Mouse (Mus musculus) stomach, postnatal 0 days (tissue): ENCODE results near the gene Gpr107. TPM values are rescaled to one million over a fixed set of nuclear protein-coding genes. Genes with fewer than 3 reads are reported as not detected.

ENCODE experiments used
- ATAC-seq: fragments of 200-750 bp; cut with Nextera tagmentation; 2 replicates; pipeline ENCODE4 v1.8.0; 2017; ENCODE audit not compliant: low FRiP score, low TSS enrichment
- DNase-seq: peaks from one replicate; pipeline ENCODE4 v3.0.0-alpha.2; 2016; ENCODE audit warnings: low spot score
- H3K27ac ChIP-seq: fragments of 300-500 bp; sonication (generic); replicated peaks from 2 replicates; pipeline ENCODE4 v1.5.1; 2014; ENCODE audit warnings: mild to moderate bottlenecking, control low read depth
- H3K27me3 ChIP-seq: fragments of 300-500 bp; sonication (generic); 2 replicates; pipeline ENCODE4 v1.6.1; 2014; ENCODE audit warnings: low read length; ENCODE audit not compliant: control insufficient read depth, insufficient read depth
- H3K36me3 ChIP-seq: fragments of 300-500 bp; sonication (generic); 2 replicates; pipeline ENCODE4 v1.6.1; 2014; ENCODE audit warnings: low read length, mixed read lengths; ENCODE audit not compliant: control insufficient read depth, insufficient read depth
- H3K4me1 ChIP-seq: fragments of 300-500 bp; sonication (generic); replicated peaks from 2 replicates; pipeline ENCODE4 v1.6.1; 2014; ENCODE audit warnings: antibody characterized with exemption; ENCODE audit not compliant: control insufficient read depth, insufficient read depth
- H3K4me2 ChIP-seq: fragments of 300-500 bp; sonication (generic); replicated peaks from 2 replicates; pipeline ENCODE4 v1.6.1; 2014; ENCODE audit warnings: low read depth, mild to moderate bottlenecking, control low read depth, moderate library complexity
- H3K4me3 ChIP-seq: fragments of 300-500 bp; sonication (generic); 2 replicates; pipeline ENCODE4 v1.5.1; 2014; ENCODE audit warnings: low read depth, low read length, control low read depth
- H3K9ac ChIP-seq: fragments of 300-500 bp; sonication (generic); 2 replicates; pipeline ENCODE4 v1.6.1; 2014; ENCODE audit warnings: mild to moderate bottlenecking, low read length, control low read depth, mixed read lengths
- H3K9me3 ChIP-seq: fragments of 300-500 bp; sonication (generic); 2 replicates; pipeline ENCODE4 v1.6.1; 2016; ENCODE audit warnings: low read length; ENCODE audit not compliant: control insufficient read depth
- CTCF ChIP-seq: IDR thresholded peaks from 2 replicates; pipeline ENCODE4 v1.5.1; 2016; ENCODE audit warnings: antibody characterized with exemption, low read depth, mild to moderate bottlenecking, moderate library complexity
- EP300 ChIP-seq: optimal IDR thresholded peaks from 2 replicates; pipeline ENCODE3; 2016; ENCODE audit warnings: antibody characterized with exemption
- WGBS: fragments of 180-500 bp; shearing (Covaris S2); extraction: QIAGEN DNeasy Blood & Tissue Kit; methylation state at CpG from one replicate; pipeline ENCODE4 v1.1.7; 2014; 5-methylcytosine and 5-hydroxymethylcytosine counted together
- polyA plus RNA-seq: library from polyadenylated mRNA; unstranded; fragments of >200 nt; fragmentation: Nextera tagmentation; extraction: Ambion mirVana; gene quantifications from 2 replicates; pipeline ENCODE4 v1.2.1, GENCODE M21; 2015

Gpr107 gene
- polyA plus RNA-seq, 1 experiment from 2014 or later, result 23.7 TPM

DNA sequence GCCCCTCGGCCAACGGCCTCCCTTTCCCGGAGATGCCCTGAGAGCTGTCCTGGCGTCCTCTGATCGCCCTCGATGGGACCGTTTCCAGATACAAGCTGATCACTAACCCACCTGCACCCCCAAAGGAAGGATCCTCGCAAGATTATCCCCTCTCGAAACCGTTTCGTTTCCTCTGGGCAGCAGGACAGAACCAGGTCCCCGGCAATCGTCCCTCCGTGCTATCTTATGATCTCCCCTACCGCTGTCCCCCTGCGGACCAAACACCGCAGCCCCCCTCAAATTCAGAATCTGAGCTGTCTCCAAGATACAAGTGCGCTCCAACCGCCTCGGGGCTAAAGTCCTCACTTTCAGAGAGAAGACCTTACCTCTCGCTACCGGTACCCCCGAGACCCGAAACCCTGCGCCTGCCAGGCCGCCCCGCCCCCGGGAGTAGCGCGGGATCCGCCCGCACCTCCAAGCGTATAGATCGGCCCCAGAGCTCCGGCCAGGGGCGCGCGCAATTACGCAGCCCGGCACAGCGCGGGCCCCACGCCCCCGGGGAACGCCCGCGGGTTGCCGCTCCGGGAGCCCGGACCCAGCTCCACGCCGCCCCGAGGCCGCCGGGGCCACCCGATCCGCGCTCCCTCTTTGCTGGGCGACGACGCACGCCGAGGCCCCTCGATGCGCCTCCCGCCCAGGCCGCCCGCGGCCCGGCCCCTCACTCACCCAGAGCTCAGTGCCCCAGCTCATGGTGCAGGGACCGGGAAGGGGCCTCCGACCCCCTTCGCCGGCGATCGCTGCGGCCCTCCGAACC, 10.8 kb upstream of the Gpr107 start:
- H3K4me2 ChIP-seq, result peak overlapping the region; percentile 82
- ATAC-seq (peak; percentile 62), DNase-seq (peak; percentile 42)
- peak overlapping the region; percentile 88 for H3K27ac ChIP-seq
- under 1% methylated on average over 68 of the region's 78 CpGs for WGBS
- H3K4me1 ChIP-seq, result no peaks in the 10 kb centered on the region
- H3K4me3 ChIP-seq, result peak overlapping the region; percentile 98
- TF ChIP-seq EP300, result no peak
- TF ChIP-seq CTCF, result no peak
- H3K9me3 ChIP-seq, result no peaks in the 10 kb centered on the region
- peak overlapping the region; percentile 96 for H3K9ac ChIP-seq
- H3K36me3 ChIP-seq, result no peaks in the 10 kb centered on the region
- no peaks in the 10 kb centered on the region for H3K27me3 ChIP-seq

- WGBS, result under 1% methylated on average over 54 of the region's 59 CpGs
- TF ChIP-seq CTCF, result peak; percentile 50
- no peak for TF ChIP-seq EP300
- Histone ChIP-seq H3K4me3 (peak within 1 kb of the TSS; percentile 98), H3K9me3 (no peaks in the 10 kb centered on the region), H3K9ac (peak within 1 kb of the TSS; percentile 96), H3K4me2 (peak within 1 kb of the TSS; percentile 82), H3K4me1 (no peaks in the 10 kb centered on the region), H3K27ac (peak within 1 kb of the TSS; percentile 88), H3K27me3 (no peaks in the 10 kb centered on the region), H3K36me3 (no peaks in the 10 kb centered on the region)
- DNase-seq (peak; percentile 91), ATAC-seq (peak; percentile 93)
Observed at GRCm38 (mm10) chr2:31141867-31142454, 10.2 kb upstream of the Gpr107 start, which contains the start of gene Fnbp1. Gene Fnbp1, minus strand, starts transcription at chr2:31142008.

DNA sequence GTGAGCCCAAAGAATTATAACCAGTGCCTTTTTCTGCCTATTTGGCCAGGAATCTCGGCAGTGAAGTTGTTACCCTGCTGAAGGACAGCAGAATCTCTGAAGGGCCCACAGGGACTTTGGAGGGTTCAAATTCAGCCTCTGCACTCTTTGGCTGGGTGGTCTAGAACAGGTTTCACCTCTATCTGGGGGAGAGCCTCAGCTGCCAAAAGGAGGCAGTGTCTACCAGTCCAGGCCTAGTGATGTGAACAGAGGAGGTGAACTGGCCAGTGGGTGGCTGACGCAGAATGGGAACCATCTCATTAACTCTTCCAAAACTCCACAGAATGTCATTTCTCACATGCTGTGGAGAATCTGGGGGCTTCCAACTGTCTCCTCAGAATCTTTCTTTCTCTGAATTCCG, 9.6 kb upstream of the Gpr107 start:
- ATAC-seq (no peak), DNase-seq (no peak)
- no peak for TF ChIP-seq EP300
- TF ChIP-seq CTCF, result peak; percentile 63
- Histone ChIP-seq H3K27ac (peak overlapping the region; percentile 73), H3K9ac (peak overlapping the region; percentile 96), H3K4me3 (peak overlapping the region; percentile 98), H3K4me2 (peak overlapping the region; percentile 82), H3K9me3 (no peaks in the 10 kb centered on the region), H3K36me3 (no peaks in the 10 kb centered on the region), H3K4me1 (no peaks in the 10 kb centered on the region), H3K27me3 (no peaks in the 10 kb centered on the region)
- WGBS, result 36% methylated on average over 3 of the region's 3 CpGs

- no peaks in the 10 kb centered on the region for H3K27me3 ChIP-seq
- H3K9ac ChIP-seq, result no peak overlapping the region
- no peak overlapping the region for H3K27ac ChIP-seq
- no peak overlapping the region for H3K4me3 ChIP-seq
- WGBS, result 62% methylated on average over 6 of the region's 6 CpGs
- H3K9me3 ChIP-seq, result no peaks in the 10 kb centered on the region
- H3K4me2 ChIP-seq, result no peak overlapping the region
- ATAC-seq (no peak), DNase-seq (no peak)
- peaks cover 3% of the 10 kb centered on the region; the same call in 1 of the 2 replicates for H3K36me3 ChIP-seq
- H3K4me1 ChIP-seq, result no peaks in the 10 kb centered on the region
- no peak for TF ChIP-seq CTCF
- no peak for TF ChIP-seq EP300
Observed at GRCm38 (mm10) chr2:31143326-31143725, 8.8 kb upstream of the Gpr107 start.

GRCm38 (mm10) chr2:31143768-31144695, 8.1 kb upstream of the Gpr107 start:
- Histone ChIP-seq H3K27me3 (no peaks in the 10 kb centered on the region), H3K27ac (no peak overlapping the region), H3K4me3 (no peak overlapping the region), H3K4me2 (no peak overlapping the region), H3K4me1 (no peaks in the 10 kb centered on the region), H3K9ac (no peak overlapping the region), H3K36me3 (peaks cover 3% of the 10 kb centered on the region; the same call in 1 of the 2 replicates), H3K9me3 (no peaks in the 10 kb centered on the region)
- no peak for TF ChIP-seq CTCF
- TF ChIP-seq EP300, result no peak
- 66% methylated on average over 16 of the region's 16 CpGs for WGBS
- ATAC-seq (no peak), DNase-seq (no peak)
